Mouse (Mus musculus): ENCODE measurements around the gene Slc24a3.

Slc24a3 gene

DNA sequence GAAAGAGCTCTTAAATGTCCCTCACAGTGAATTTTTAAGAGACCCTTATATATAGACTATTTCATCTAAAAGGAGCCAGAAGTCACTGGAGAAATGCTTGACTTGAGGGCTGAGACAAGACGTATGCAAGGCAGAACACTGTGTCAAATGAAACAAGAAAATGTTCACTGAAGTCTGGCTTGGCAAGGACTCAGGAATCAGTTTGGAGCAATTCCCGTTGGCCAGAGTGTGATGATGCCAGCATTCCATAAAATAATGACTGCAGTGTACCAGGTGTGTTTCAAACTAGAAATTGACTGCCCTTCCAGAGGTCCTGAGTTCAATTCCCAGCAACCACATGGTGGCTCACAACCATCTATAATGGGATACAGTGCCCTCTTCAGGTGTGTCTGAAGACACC is 196.1 kb downstream of the Slc24a3 start:
- DNase-seq (ENCODE audit: low spot score in 2 of 2): peak in 1 of 2 experiments; percentile 14

DNA sequence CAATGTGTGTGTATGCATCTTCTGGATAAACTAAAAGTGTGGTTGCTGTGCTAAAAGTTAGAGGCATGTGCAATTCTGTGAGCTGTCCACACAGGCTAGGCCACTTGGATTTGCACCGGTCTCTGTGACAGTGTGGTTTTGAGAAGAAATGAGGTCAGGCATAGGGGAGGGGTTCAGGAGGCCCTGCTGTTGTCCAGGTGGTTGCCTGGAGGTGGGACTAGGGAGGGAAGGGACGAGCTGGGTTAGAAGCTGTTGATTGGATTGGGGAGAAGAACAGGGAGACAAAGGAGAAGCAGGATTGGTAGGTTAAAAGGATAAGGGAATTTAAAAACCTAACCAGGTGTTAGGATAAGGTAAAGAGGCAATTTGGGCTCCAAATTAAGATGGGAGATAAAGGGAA is 201.1 kb downstream of the Slc24a3 start:
- DNase-seq (ENCODE audit: low spot score in 2 of 2): no peak

DNA sequence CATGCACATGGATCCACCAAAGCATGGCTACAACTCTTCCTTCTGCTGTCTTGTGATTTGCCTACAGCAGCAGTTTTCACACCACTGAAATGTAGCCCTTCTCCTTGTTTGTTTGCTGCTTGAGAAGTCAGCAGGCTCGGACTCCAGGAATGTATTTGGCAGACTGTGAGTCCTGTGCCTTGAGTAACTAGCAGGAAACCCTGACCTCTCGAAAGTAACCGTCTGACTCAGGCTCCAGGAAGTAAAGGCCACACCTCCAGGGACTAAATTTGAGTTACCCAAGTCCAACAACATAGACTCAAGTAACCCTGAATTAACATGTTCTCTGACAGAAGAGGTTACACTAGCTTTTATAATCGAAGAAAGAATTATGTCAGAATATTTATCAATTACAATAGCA is 203.2 kb downstream of the Slc24a3 start:
- DNase-seq (ENCODE audit: low spot score in 2 of 2): peak in 1 of 2 experiments; percentile 11

DNA sequence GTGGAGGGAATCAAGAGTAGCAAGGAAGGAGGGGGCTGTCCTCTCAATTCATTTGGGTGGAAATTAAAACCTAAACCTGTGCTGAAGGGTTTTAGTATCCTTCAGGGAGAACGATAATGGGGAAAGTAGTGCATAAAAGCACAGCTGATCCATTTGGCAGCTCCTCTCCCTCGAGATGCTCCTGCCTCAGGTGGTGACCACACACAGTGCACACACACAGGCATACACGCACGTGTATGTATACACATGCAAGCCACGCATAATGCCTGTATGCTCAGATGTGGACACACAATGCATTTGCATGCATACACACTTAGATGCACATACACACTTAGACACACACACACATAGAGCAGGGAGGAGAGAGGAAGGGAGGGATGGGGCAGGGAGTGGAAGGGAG is 206.2 kb downstream of the Slc24a3 start:
- no peak for DNase-seq (ENCODE audit: low spot score in 2 of 2)

DNA sequence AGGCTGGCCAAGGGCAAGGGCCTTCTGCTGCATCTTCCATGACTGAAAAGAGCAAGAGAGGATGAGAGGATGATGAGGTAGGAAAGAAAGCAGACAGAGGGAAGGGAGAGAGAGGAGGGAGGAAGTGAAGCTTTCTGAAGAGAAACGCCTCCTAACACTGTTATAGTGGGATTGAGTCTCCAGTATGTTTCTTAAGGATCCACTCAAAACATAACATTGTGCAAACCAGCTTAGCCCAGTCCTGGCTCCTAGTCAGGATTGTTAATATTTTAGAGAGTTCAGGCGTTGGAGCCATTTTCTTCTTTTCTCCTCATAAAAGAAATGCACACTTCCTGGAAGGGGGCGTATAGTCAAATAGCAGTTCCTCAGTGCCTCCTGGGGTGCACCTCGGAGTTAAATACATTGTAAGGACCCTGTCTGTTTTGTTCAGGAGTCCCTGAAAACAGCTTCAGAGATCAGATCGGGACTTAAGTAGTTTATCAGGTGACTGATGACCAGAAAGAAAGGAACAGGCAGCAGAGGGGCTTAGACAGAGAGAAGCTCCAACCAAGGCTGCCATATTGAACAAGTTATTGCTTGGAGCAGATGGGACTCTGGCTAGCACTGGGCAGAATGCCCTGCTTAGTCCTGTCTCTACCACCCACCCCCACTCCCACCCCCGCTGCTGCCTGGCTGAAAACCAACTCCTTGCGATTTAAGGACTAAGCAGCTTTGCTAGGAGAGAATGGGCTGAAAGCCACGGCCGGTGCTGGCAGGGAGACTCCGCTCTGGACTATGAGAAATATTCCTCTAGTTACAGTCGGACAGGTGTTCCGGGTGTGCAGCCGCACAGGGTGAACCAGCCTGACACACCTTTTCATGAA is 215.6 kb downstream of the Slc24a3 start:
- DNase-seq (ENCODE audit: low spot score in 2 of 2): peak in 1 of 2 experiments; percentile 18

DNA sequence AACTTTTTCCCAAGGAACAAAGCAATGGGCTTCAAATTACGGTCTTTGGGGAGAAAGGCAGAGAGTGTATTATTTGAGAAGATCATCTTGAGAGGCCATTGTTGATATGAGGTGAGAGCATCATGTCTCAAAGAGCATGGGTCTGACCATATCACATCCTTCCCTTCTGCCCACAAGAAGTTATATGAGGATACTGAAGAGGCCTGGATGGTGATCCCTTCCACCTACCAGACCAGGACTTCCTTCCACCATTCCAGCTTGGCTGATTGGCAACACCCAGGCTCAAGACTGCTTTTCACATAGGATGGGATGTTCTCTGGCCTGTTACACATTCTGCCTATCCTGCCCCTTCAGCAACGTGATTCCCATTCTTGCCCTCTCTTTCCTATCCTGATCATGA is 216.7 kb downstream of the Slc24a3 start:
- no peak for DNase-seq (ENCODE audit: low spot score in 2 of 2)

DNA sequence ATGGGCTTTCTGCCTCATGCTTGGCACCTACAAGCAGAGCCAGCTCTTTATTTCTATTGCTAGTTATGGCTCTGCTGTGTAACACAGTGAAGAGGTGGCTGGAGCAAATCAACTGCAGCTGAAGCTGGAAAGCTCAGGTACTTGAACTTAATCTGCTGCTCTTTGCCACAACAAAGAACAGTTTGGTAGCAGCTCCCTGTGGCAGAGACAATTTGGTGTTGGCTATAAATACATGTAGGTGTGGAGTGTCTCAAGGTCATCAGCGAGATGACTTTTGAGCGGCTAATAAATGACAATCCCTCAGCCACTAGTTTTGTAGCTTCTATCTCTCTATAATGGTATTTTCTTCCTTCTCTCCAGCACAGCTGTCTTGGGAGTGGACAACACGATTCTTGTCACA is 217.7 kb downstream of the Slc24a3 start:
- DNase-seq (ENCODE audit: low spot score in 2 of 2): no peak

DNA sequence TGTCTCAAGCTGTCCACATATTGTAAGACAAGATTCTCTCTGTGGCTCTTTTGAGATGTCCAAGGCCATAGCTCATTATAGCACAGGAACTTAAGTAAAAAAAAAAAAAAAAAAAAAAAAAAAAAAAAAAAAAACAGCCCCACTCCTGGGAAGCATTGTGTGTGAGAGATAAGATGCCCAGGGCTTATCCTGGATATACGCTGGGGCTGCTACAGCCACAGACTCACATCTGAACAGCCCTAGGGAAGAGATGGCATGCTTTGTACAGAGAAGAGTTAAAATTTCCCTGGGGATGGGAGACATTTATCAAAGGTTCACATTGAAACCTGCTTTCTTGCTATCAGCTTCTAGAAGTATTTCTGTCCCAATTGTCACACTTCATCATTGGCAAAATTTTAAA is 218.2 kb downstream of the Slc24a3 start:
- DNase-seq (ENCODE audit: low spot score in 2 of 2): no peak

DNA sequence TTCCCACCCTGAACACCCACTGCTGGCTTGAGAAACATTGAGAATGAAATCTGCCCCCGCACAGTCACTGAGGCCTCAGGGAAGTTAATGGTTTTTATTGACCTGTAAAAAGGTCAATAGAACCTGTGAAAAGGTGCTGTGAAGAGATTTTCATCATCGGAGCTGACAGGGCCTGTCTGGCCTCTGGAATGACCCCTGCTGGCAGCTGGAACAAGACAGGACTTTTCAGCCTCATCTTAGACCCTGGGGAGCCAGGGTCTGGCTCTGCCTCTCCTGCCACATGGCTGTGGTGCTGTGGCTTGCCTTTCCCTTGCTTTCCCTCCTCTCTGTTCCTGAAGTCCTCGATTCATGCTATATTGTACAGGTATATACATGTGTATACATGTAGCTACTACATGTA is 228.2 kb downstream of the Slc24a3 start:
- DNase-seq (ENCODE audit: low spot score in 2 of 2): no peak

DNA sequence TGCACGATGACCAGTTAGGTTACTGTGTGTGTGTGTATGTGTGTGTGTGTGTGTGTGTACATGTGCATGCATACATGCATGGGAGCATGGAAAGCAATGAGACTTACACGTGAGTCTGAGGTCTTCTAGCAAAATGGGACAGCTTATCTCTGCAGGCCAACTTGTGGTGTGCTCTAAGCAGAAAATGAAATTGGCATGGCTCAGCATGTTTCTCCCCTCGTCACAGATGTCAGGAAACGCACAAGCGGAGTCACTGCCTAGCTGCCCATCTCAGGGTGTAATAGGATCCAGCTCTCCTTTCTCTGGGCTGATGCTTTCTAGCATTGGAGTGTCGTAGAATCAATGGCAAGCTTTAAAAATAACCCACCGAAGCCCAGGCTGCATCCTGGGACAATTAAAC is 229.0 kb downstream of the Slc24a3 start:
- DNase-seq (ENCODE audit: low spot score in 2 of 2): no peak

DNA sequence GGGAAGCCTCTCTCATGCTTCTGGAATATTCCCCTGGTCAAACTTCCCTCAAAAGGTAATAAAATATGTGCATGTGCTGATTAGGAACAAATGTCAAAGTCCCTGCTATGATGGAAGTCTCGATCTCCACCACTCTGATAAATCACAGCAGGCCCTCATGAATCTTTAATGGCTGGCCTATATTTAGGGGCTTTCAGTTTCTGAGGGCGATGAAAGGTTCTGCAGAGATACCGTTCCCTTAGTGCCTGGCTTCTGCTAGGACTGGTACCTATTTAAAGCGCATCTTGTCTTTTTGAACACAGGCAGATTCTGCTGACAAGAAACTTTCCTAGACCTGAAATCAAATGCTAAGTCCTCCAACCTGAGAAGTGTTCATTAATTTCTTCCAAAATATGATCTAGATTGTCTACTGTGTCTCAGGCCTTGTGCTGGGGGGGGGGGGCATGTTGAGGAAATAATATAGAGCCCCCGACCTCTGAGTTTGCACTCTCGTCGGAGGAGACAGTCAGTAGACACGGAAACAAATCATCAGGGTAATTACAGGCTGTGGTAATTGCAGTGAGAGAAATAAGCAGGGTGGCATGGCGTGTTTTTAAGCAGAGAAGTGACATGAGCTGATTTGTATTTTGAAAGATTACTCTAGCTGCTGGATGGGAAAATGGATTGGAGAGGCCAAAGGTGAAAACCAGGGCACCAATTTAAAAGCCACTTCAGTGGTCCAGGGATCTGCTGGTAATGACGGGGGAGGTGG is 230.1 kb downstream of the Slc24a3 start:
- no peak for DNase-seq (ENCODE audit: low spot score in 2 of 2)

DNA sequence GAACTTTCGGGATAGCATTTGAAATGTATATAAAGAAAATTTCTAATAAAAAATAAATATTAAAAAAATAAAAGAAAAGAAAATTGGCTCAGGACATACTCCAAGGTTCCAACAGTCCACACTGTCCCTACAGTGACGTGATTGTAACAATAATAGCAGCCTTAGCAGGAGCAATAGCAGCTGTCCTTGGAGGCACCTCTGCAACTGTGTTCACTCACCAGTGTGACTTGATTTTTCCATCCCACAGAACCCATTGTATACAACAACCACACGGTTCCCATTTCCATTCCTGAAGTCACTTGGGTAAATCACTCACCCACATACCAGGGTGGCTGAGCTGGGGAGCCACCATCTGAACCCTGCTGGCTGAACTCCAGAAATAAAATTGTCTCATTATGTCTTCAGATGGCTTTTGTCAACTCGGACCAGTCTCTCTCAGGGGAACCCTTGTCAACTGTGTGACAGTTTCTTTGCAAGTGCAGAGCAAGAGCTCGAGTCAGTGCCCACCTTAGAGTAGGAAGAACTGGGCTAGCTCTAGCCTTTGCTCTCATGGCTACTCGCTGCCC is 233.8 kb downstream of the Slc24a3 start:
- no peak for DNase-seq (ENCODE audit: low spot score in 2 of 2)

DNA sequence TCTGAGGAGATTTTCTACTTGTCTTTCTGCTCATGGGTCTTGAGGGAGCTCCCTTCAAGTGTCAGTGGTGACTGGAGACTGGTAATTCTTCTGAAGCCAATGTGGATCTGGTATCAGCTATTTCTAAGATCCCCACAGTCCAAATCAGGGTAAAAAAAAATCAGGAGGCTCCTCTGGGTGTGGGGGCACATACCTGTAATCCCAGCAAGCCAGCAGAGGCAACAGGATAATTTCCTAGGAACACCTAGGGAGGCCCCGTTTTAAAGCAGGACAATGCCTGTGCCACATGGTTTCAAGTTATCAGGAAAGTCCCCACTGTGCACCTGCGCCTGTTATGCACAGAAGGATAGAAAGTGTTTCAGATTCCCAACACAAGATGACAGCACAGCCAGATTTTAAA is 234.4 kb downstream of the Slc24a3 start:
- no peak for DNase-seq (ENCODE audit: low spot score in 2 of 2)

DNA sequence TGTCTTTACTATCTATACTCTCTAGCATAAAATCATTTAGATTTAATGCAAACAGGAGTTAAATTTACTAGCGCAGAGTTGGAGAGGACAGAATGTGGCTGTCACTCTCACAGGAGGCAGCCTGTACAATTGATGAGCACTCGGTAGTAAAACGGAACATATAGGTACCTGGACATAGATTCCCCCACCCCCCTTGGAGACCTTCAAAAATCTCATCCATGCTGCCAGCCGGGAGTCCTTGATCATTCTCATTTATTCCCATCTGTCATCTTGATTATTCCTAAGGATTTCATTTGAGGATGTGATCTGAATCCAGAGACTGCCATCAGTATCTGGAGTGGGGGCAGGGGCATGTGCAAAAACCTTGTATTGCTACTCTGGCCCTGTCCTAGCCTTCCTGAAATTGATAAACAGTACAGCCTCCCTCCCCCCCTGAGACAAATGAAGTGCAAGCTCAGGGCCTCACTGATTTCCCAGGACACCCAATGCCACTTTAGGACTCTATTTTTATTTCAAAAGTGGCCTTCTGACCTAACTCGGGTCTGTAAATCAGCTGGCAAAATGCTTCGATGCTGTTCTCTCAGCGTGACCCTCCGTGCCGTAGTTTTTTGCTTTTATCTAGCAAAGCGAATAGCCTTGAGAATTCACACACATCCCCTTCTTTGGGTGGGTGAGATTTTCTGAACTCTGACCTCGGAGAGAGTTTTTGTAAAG is 237.4 kb downstream of the Slc24a3 start:
- DNase-seq (ENCODE audit: low spot score in 2 of 2): no peak

DNA sequence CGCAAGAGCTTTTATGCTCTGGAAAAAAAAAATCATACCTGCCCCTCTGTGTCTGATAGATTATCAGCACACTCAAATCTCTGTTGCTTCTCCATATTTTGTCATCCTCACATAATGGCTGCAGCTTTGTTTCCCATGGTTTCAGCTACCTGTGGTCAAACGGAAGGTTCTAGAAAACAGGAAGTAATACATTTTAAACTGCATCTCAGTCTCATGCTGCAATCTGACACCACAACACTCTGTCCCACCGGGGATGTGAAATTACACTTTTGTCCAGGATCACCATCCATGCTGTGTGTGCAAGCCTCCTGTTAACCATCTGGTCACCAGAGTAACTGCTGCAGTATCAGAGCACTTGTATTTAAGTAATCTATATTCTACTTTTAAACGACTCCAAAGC is 238.2 kb downstream of the Slc24a3 start:
- no peak for DNase-seq (ENCODE audit: low spot score in 2 of 2)

DNA sequence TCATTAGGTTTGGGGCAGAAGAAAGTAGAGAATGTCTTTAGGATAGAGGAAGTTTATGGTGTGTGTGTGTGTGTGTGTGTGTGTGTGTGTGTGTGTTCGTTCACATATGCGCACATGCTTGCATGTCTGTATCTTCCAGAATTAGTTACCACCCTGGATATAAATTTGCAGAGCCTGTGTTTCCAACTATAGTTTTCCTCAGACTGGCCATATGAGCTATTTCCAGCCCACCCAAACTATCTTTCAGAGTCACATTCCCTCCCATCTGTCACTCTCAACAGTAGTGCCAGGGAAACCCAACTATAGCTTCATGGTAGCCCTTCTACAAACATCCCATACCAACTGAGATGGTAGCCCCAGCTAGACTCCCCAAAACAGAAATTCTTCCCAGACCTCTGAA is 250.2 kb downstream of the Slc24a3 start:
- DNase-seq (ENCODE audit: low spot score in 2 of 2): no peak

DNA sequence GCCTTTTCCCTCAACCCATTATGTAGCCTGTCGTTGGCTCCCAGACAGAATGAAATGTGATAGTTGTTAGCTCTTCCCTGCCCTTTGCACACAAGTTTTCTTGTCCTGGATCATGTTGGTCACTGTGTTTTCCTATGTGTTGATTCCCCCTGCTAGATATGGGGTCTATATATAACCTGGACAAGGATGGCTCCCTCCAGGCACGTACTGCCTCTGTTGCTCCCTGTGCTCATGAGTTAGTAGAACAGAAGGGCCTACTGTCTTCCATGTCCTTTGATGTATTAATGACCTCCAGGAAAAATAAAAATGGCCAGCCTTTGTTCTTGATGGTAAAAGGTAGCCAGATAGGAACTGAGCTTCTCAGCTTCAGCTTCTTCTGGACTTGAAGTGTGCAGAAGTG is 251.5 kb downstream of the Slc24a3 start:
- DNase-seq (ENCODE audit: low spot score in 2 of 2): no peak

DNA sequence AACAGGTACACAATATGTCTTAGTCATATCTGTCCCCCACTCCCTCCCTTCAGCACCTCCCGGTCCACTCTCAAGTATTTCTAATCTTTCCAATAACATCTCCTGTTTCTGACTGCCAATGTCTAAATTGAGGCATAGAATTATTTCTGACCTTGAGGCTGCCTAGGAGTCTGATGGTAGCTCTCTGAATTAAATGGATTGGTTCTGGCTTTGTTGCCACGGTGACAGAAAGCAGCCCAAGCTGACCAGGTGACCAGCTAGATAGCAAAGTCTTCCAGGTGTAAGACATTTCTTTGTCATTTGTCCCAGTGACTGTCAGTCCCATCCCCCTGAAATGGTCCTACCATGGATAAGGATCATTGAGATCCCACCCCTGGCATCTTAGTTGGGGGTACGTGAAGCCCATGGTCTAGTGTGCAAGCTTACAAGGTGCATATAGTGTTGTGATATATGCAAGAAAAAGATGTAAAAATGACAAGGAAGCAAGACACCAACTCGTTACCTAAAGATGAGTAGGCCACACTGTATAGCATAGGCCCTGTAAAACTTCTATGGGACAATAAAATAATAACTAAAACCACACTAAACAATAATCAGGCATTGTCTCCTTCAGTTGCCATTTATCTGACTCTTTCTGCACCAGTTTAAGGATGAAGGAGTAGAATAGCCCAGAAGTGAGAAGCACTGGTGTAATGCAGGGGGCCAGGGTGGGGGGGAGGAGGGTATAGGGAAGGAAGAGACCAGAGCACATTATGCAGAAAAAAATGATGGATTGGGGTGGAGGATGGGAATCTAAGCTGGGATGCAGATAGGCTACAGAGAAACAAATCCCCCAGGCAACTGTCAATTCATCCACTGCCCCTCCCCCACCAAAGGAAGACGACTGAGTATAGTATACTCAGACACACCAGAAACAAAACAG is 253.7 kb downstream of the Slc24a3 start:
- DNase-seq (ENCODE audit: low spot score in 2 of 2): no peak

DNA sequence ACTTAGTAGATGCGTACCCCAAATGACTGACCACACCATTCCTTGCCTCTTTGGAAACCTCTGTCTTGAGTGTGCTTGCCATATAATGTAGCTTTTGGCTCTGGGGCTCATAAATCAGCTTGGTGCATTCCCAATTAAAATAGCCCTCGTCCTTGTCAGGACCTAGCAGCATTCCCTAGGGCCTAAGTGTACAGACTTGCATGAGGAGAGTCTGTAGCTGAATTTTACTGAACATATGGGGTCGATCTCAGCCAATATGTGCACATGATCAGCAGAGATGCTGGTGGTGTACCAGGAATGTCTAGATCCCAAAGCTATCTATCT is 254.3 kb downstream of the Slc24a3 start:
- DNase-seq (ENCODE audit: low spot score in 2 of 2): no peak

DNA sequence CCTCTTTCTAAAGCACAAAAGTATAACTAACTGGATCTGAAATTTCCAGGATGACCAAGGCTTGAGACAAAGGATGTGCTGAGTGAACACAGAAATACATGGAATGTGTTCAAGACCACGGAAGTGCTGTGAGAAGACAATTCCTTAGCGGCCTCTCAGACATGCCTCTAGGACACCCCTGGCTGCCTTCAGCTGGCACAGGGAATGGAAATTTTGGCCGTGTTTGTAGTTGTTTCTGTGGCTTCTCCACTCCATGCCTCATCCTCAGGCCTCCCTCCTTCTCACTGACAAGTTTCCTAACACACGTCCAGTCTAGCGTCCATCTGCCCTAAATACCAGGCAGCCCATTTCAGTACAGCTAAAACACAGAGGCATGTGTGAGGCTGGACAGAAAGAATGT is 262.4 kb downstream of the Slc24a3 start:
- no peak for DNase-seq (ENCODE audit: low spot score in 2 of 2)

DNA sequence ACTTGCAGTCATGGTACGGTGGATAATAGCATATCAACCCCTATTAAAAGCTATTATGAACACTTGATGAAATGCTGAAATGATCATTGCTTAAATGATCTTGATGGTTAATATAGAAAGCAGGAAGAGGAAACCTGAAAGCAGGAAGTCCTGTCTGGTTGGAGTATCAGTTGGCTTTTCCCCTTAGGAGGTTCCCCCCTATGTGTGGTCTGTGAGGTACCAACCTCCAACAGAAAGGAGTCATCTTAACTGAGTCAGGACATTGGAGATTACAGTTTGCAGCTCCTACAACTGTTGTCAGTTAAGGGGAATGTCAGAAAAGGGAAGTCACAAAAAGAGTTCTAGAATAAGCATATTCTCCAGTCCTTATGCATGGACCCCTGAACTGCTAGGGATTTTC is 266.5 kb downstream of the Slc24a3 start:
- no peak for DNase-seq (ENCODE audit: low spot score in 2 of 2)
